In the genomic region with DNA sequence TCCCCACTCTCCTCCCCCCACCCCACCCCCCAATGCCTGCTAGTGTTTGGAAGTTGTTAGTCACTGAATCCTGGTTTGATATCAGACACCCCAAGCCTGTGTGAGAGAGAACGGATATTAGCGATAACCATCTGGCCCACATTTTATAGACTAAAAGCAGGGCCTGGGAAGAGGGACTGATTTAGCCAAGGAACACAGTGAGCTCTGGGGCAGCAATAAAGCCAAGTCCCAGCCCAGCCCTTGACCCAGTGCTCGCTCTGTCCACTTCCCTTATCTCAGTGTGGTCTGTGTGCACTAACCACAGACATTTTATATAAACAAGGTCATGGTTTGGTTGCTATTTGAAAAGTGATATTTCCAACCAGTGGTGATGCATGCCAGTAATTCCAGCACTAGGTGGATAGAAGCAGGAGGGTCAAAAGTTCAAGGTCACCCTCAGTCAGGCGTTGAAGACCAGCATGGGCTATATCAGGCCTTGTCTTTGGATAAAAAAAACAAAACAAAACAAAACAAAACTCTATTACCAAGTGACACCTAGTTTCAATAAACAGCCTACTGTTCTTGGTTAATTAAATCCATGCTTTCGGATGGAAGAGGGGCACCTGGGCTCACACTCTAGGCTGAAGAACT, we compare ENCODE assay signal across 15 mouse cellular contexts. TPM values are rescaled to one million over a fixed set of nuclear protein-coding genes. Genes with fewer than 3 reads are reported as not detected.
DNase-seq lines count a peak whose midpoint lies in the region; ATAC-seq and TF ChIP-seq lines count a peak whose summit lies in the region.
"Had no signal": no experiment of that assay in that cellular context is flagged by ENCODE, and none has a peak within 500 bp of the region (broad histone marks: within the 10 kb centered on the region; RNA-seq: fewer than 3 reads in every experiment).

No protein-coding gene starts in this region.

- no peaks in the 10 kb centered on the region for H3K4me1 ChIP-seq in stomach, postnatal 0 days (replicated peaks; ENCODE audit: control insufficient read depth, insufficient read depth)
- H3K4me1 ChIP-seq in forebrain, embryonic 13.5 days = no peaks in the 10 kb centered on the region
- H3K4me1 ChIP-seq: hindbrain, embryonic 15.5 days; midbrain, embryonic 12.5 days had no signal

- H3K9ac ChIP-seq in stomach, postnatal 0 days (ENCODE audit: low read length) = no peak overlapping the region
- no peak overlapping the region for H3K9ac ChIP-seq in forebrain, embryonic 13.5 days
- H3K9ac ChIP-seq: heart, embryonic 12.5 days; hindbrain, embryonic 15.5 days; liver, embryonic 14.5 days; midbrain, embryonic 12.5 days had no signal

- H3K4me3 ChIP-seq in stomach, postnatal 0 days (ENCODE audit: low read depth, low read length) = no peak overlapping the region
- H3K4me3 ChIP-seq in forebrain, embryonic 13.5 days = no peak overlapping the region
- H3K4me3 ChIP-seq: heart, embryonic 12.5 days; hindbrain, embryonic 15.5 days; midbrain, embryonic 12.5 days had no signal

- no peak overlapping the region; the same call in 1 of the 2 replicates for H3K27ac ChIP-seq in stomach, postnatal 0 days (replicated peaks)
- H3K27ac ChIP-seq in forebrain, embryonic 13.5 days = no peak overlapping the region
- H3K27ac ChIP-seq: hindbrain, embryonic 15.5 days; liver, embryonic 14.5 days; midbrain, embryonic 12.5 days had no signal

- no peak overlapping the region for H3K4me2 ChIP-seq in stomach, postnatal 0 days (replicated peaks; ENCODE audit: low read depth)
- H3K4me2 ChIP-seq in forebrain, embryonic 13.5 days = no peak overlapping the region
- H3K4me2 ChIP-seq: heart, embryonic 12.5 days; hindbrain, embryonic 15.5 days; midbrain, embryonic 12.5 days had no signal

- no peaks in the 10 kb centered on the region for H3K27me3 ChIP-seq in stomach, postnatal 0 days (ENCODE audit: control insufficient read depth, insufficient read depth, low read length)
- no peaks in the 10 kb centered on the region for H3K27me3 ChIP-seq in forebrain, embryonic 13.5 days
- H3K27me3 ChIP-seq: hindbrain, embryonic 15.5 days; midbrain, embryonic 12.5 days had no signal

- ATAC-seq in stomach, postnatal 0 days (ENCODE audit: low FRiP score, low TSS enrichment) = peak; percentile 85
- no peak for ATAC-seq in forebrain, embryonic 13.5 days
- ATAC-seq: forebrain, embryonic 16.5 days had no signal

- H3K36me3 ChIP-seq in stomach, postnatal 0 days (ENCODE audit: control insufficient read depth, insufficient read depth, low read length) = no peaks in the 10 kb centered on the region
- no peaks in the 10 kb centered on the region for H3K36me3 ChIP-seq in forebrain, embryonic 13.5 days (ENCODE audit: poor library complexity, severe bottlenecking)
- H3K36me3 ChIP-seq: G1E; heart, embryonic 12.5 days; hindbrain, embryonic 15.5 days; midbrain, embryonic 12.5 days had no signal

- DNase-seq in lung, postnatal 36 days = peak; percentile 33
- DNase-seq in lung, postnatal 14 days = no peak
- peak; percentile 77 for DNase-seq in adipocyte (ENCODE audit: low spot score)
- peak; percentile 57 for DNase-seq in kidney, adult 9 months
- peak; percentile 50 for DNase-seq in stomach, postnatal 0 days (ENCODE audit: low spot score)
- no peak for DNase-seq in cerebellum, adult 11 months
- DNase-seq: right cerebral cortex, postnatal 4 days had no signal

- H3K9me3 ChIP-seq in stomach, postnatal 0 days (ENCODE audit: control insufficient read depth, low read length) = no peaks in the 10 kb centered on the region
- H3K9me3 ChIP-seq in forebrain, embryonic 13.5 days (replicated peaks) = no peaks in the 10 kb centered on the region
- H3K9me3 ChIP-seq: G1E; heart, embryonic 12.5 days; hindbrain, embryonic 15.5 days; midbrain, embryonic 12.5 days had no signal

- WGBS in stomach, postnatal 0 days = 54% methylated on average over 5 of the region's 5 CpGs
- 85% methylated on average over 5 of the region's 5 CpGs for WGBS in forebrain, embryonic 13.5 days

- no peak for TF ChIP-seq EP300 in stomach, postnatal 0 days (optimal IDR thresholded peaks at IDR 0.05)

- TF ChIP-seq CTCF in stomach, postnatal 0 days (IDR thresholded peaks at IDR 0.05; ENCODE audit: low read depth) = no peak

RNA-seq across cellular contexts. Expression of a gene that starts 18.9 kb away (rescaled TPM):
- polyA plus RNA-seq in stomach, postnatal 0 days (2015; fragmentation: Nextera tagmentation; extraction: Ambion mirVana) = 19.9 and 23.0 TPM in 2 replicates
- polyA plus RNA-seq in forebrain, embryonic 13.5 days (2015; fragmentation: Nextera tagmentation; extraction: Ambion mirVana) = 6.1 and 6.3 TPM in 2 replicates

RNA-seq across cellular contexts. Expression of a gene that starts 30.5 kb away (rescaled TPM):
- polyA plus RNA-seq in stomach, postnatal 0 days (2015; fragmentation: Nextera tagmentation; extraction: Ambion mirVana) = not detected in 2 replicates
- polyA plus RNA-seq in forebrain, embryonic 13.5 days (2015; fragmentation: Nextera tagmentation; extraction: Ambion mirVana) = not detected in 2 replicates
- polyA plus RNA-seq: forebrain, embryonic 16.5 days; G1E; hindbrain, embryonic 15.5 days; liver, embryonic 14.5 days; midbrain, embryonic 12.5 days; neural tube, embryonic 14.5 days had no signal

Comparison
In these comparisons a context has a peak if more than half of its experiments do, and no peak if none do; other contexts are left out.
1. DNase-seq: peak in lung, postnatal 36 days (single experiment), adipocyte (single experiment), kidney, adult 9 months (single experiment) and stomach, postnatal 0 days (single experiment); none in lung, postnatal 14 days (single experiment) and cerebellum, adult 11 months (single experiment).